Mouse (Mus musculus): ENCODE results near the gene Lgi2.

- TF ChIP-seq GATA1 (IDR thresholded peaks at IDR 0.05; ENCODE audit: low read length) (no peak), TAL1 (IDR thresholded peaks at IDR 0.05; ENCODE audit: low read length) (no peak)
Observed at GRCm38 (mm10) chr5:52540186-52540585, 26.1 kb downstream of the Lgi2 start.
